32 mouse cellular contexts compared by ENCODE assay signal in the genomic region with DNA sequence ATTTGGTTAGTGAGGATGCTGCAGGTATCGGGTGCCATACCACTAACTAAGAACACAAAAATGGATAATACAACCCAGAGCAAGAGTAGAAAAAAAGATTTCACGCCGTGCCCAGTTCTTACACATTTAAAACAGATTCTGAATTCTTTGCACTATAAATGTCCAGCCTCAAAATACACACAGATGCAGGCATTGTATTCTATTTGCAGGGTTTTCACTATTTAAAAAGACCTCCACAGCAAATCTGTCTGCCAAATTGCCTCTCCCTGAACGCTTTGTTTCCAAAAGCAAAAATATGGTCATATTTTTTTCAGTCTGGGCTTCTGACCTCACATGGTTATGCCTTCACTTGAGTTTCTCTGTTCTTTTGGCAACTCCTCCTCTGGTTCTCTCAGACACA. TPM values are rescaled to one million over a fixed set of nuclear protein-coding genes. Genes with fewer than 3 reads are reported as not detected.
"Had no signal": no experiment of that assay in that cellular context is flagged by ENCODE, and none has a peak within 500 bp of the region (broad histone marks: within the 10 kb centered on the region; RNA-seq: fewer than 3 reads in every experiment).

No protein-coding gene starts in this region.

- H3K27me3 ChIP-seq: heart, embryonic 12.5 days; hindbrain, embryonic 13.5 days; hindbrain, embryonic 15.5 days; kidney, embryonic 15.5 days; limb, embryonic 13.5 days; limb, embryonic 15.5 days; liver, embryonic 12.5 days had no signal

- H3K4me1 ChIP-seq: heart, embryonic 10.5 days; heart, embryonic 12.5 days; hindbrain, embryonic 13.5 days; hindbrain, embryonic 15.5 days; kidney, embryonic 15.5 days; limb, embryonic 13.5 days; limb, embryonic 15.5 days had no signal

- H3K4me3 ChIP-seq: gastrocnemius, adult 2 months; heart, embryonic 10.5 days; heart, embryonic 12.5 days; hindbrain, embryonic 13.5 days; hindbrain, embryonic 15.5 days; kidney, embryonic 15.5 days; limb, embryonic 13.5 days; limb, embryonic 15.5 days; liver, embryonic 12.5 days had no signal

- H3K9ac ChIP-seq: heart, embryonic 12.5 days; hindbrain, embryonic 13.5 days; hindbrain, embryonic 15.5 days; kidney, embryonic 15.5 days; limb, embryonic 13.5 days; limb, embryonic 15.5 days; liver, embryonic 12.5 days; liver, embryonic 14.5 days had no signal

- ATAC-seq: hindbrain, postnatal 0 days; intestine, embryonic 16.5 days; liver, embryonic 12.5 days had no signal

- H3K4me2 ChIP-seq: heart, embryonic 12.5 days; hindbrain, embryonic 13.5 days; hindbrain, embryonic 15.5 days; kidney, embryonic 15.5 days; limb, embryonic 13.5 days; limb, embryonic 15.5 days; liver, embryonic 12.5 days had no signal

- H3K9me3 ChIP-seq: heart, embryonic 10.5 days; hindbrain, embryonic 13.5 days; hindbrain, embryonic 15.5 days; kidney, embryonic 15.5 days; limb, embryonic 13.5 days; limb, embryonic 15.5 days; liver, embryonic 12.5 days had no signal

- H3K27ac ChIP-seq: gastrocnemius, adult 2 months; heart, embryonic 10.5 days; hindbrain, embryonic 13.5 days; hindbrain, embryonic 15.5 days; hindbrain, postnatal 0 days; kidney, embryonic 15.5 days; kidney, postnatal 0 days; limb, embryonic 13.5 days; limb, embryonic 15.5 days; liver, embryonic 12.5 days; liver, embryonic 14.5 days had no signal

- DNase-seq: gastrocnemius, adult 2 months; gastrocnemius, postnatal 10 days; gastrocnemius, postnatal 25 days; heart, adult 18-20 months; heart, postnatal 10 days; heart, postnatal 36 days; kidney, adult 11 months; kidney, adult 2 months; kidney, adult 9 months; kidney, postnatal 14 days; kidney, postnatal 36 days; layer of hippocampus, adult 9-11 months; layer of hippocampus, postnatal 36 days; left cerebral cortex, postnatal 4 days had no signal

- H3K36me3 ChIP-seq: heart, embryonic 10.5 days; heart, embryonic 12.5 days; hindbrain, embryonic 13.5 days; hindbrain, embryonic 15.5 days; kidney, embryonic 15.5 days; limb, embryonic 13.5 days; limb, embryonic 15.5 days; liver, embryonic 12.5 days had no signal

RNA-seq across cellular contexts. Expression of a gene that starts 10.3 kb away (rescaled TPM):
- total RNA-seq: gastrocnemius, adult 2 months; gastrocnemius, postnatal 10 days; gastrocnemius, postnatal 25 days; gastrocnemius, postnatal 4 days; granulocyte monocyte progenitor cell, adult 5-6 weeks; heart, adult 18-20 months; hematopoietic stem cell, adult 5-6 weeks; liver, adult 2 months had no signal
- polyA plus RNA-seq: heart, embryonic 10.5 days; intestine, embryonic 14.5 days; intestine, embryonic 16.5 days; large intestine, adult 2 months; limb, embryonic 15.5 days; liver, adult 2 months; liver, embryonic 12.5 days; liver, embryonic 14.5 days had no signal
